Mouse (Mus musculus) forebrain, embryonic 15.5 days (tissue): ENCODE data around the gene Fbxo39. TPM values are rescaled to one million over a fixed set of nuclear protein-coding genes. Genes with fewer than 3 reads are reported as not detected.

ENCODE experiments used
- ATAC-seq: fragments of 200-750 bp; cut with Nextera tagmentation; replicated peaks from 2 replicates; pipeline ENCODE4 v1.8.0; 2017; ENCODE audit warnings: mild to moderate bottlenecking, moderate TSS enrichment, moderate library complexity
- H3K27ac ChIP-seq: fragments of 300-500 bp; sonication (generic); replicated peaks from 2 replicates; pipeline ENCODE4 v1.5.1; 2015; ENCODE audit warnings: mild to moderate bottlenecking, inconsistent platforms
- H3K27me3 ChIP-seq: fragments of 300-500 bp; sonication (generic); 2 replicates; pipeline ENCODE4 v1.6.1; 2015; ENCODE audit warnings: inconsistent platforms
- H3K36me3 ChIP-seq: fragments of 300-500 bp; sonication (generic); 2 replicates; pipeline ENCODE4 v1.6.1; 2015; ENCODE audit warnings: mild to moderate bottlenecking, inconsistent platforms
- H3K4me1 ChIP-seq: fragments of 300-500 bp; sonication (generic); 2 replicates; pipeline ENCODE4 v1.6.1; 2015; ENCODE audit warnings: inconsistent platforms
- H3K4me2 ChIP-seq: fragments of 300-500 bp; sonication (generic); replicated peaks from 2 replicates; pipeline ENCODE4 v1.6.1; 2015; ENCODE audit warnings: mild to moderate bottlenecking, inconsistent platforms
- H3K4me3 ChIP-seq: fragments of 300-500 bp; sonication (generic); 2 replicates; pipeline ENCODE4 v1.5.1; 2015; ENCODE audit warnings: mild to moderate bottlenecking, inconsistent platforms
- H3K9ac ChIP-seq: fragments of 300-500 bp; sonication (generic); replicated peaks from 2 replicates; pipeline ENCODE4 v1.6.1; 2015; ENCODE audit warnings: mild to moderate bottlenecking, inconsistent platforms
- H3K9me3 ChIP-seq: fragments of 300-500 bp; sonication (generic); 2 replicates; pipeline ENCODE4 v1.6.1; 2016; ENCODE audit warnings: inconsistent platforms
- WGBS: fragments of 180-500 bp; shearing (Covaris S2); methylation state at CpG from one replicate; pipeline ENCODE4 v1.1.7; 2015; ENCODE audit warnings: mixed read lengths; 5-methylcytosine and 5-hydroxymethylcytosine counted together
- polyA plus RNA-seq: library from polyadenylated mRNA; unstranded; fragments of >200 nt; fragmentation: Nextera tagmentation; extraction: Ambion mirVana; gene quantifications from 2 replicates; pipeline ENCODE4 v1.2.1, GENCODE M21; 2015

The Fbxo39 gene
- polyA plus RNA-seq, 1 experiment from 2014 or later = not detected

DNA sequence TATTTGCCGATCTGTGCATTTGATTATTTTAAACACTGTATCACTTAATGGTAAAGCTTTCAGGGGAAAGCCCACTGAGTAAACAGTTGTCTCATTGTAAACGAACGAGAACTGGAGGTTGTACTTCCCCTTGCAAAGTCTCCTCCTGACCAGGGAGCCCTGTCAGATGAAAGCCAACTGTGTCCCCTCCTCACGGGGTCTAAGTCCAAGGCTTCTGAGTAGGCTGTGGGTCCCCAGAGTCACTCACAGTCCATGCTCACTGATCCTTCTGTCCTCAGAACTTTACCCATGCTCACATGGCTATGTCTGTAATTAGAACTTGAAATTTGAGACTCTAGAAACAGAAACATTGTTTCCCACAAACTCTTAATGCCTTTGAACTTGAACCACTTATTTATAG lies 35.4 kb downstream of the Fbxo39 start:
- WGBS = 79% methylated on average over 4 of the region's 4 CpGs
- ATAC-seq = no peak

DNA sequence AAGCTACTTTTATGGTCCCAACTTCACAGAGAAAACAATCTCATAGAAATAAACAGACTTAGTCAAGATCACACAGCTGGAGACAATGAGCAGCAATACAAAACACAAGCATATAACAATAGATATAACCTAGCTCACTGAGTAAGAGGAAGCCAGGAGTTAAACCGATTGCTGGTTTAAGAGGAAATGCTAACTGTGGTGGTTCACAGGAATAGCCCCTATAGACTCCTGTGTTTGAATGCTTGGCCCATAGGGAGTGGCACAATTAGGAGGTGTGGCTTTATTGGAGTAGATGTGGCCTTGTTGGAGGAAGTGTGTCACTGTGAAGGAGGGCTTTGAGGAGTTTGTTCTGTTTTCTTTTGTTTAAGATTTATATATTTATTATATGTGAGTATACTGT lies 38.0 kb downstream of the Fbxo39 start:
- no peak overlapping the region for H3K4me3 ChIP-seq
- no peak overlapping the region for H3K9ac ChIP-seq
- H3K36me3 ChIP-seq = no peaks in the 10 kb centered on the region
- no peak overlapping the region for H3K4me2 ChIP-seq
- 78% methylated on average over 1 of the region's 1 CpGs for WGBS
- H3K27ac ChIP-seq = no peak overlapping the region
- H3K9me3 ChIP-seq = no peaks in the 10 kb centered on the region
- H3K4me1 ChIP-seq = peaks cover 12% of the 10 kb centered on the region
- no peak for ATAC-seq
- no peaks in the 10 kb centered on the region for H3K27me3 ChIP-seq

More for the DNA sequence above, 35.4 kb downstream of the Fbxo39 start:
- no peak overlapping the region for H3K4me3 ChIP-seq
- no peaks in the 10 kb centered on the region for H3K27me3 ChIP-seq
- H3K9me3 ChIP-seq = no peaks in the 10 kb centered on the region
- peaks cover 7% of the 10 kb centered on the region for H3K4me1 ChIP-seq
- no peak overlapping the region for H3K9ac ChIP-seq
- no peaks in the 10 kb centered on the region for H3K36me3 ChIP-seq
- no peak overlapping the region for H3K4me2 ChIP-seq
- no peak overlapping the region for H3K27ac ChIP-seq

DNA sequence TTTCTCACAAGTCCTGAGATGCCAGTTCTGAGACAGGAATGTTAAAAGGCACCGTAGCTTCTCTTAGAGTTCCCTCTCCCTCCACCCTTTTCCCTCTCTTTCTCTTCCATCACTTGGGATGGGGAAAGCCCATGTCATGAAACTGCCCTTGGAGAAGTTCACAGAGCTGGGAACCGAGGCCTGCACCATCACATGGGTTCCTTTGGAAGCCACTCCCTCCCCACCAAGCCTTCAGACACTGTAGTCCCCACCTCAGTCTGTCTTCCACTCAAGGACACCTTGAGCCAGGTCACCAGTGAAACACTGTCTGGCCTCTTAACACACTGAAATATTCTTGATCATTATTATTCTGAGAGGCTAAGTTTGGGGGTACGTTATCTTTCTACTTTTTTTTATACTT lies 38.9 kb downstream of the Fbxo39 start:
- Histone ChIP-seq H3K4me3 (no peak overlapping the region), H3K9ac (no peak overlapping the region), H3K9me3 (no peaks in the 10 kb centered on the region), H3K4me2 (no peak overlapping the region), H3K4me1 (peaks cover 12% of the 10 kb centered on the region), H3K36me3 (no peaks in the 10 kb centered on the region), H3K27me3 (no peaks in the 10 kb centered on the region), H3K27ac (no peak overlapping the region)
- ATAC-seq = no peak
- 71% methylated on average over 3 of the region's 3 CpGs for WGBS

DNA sequence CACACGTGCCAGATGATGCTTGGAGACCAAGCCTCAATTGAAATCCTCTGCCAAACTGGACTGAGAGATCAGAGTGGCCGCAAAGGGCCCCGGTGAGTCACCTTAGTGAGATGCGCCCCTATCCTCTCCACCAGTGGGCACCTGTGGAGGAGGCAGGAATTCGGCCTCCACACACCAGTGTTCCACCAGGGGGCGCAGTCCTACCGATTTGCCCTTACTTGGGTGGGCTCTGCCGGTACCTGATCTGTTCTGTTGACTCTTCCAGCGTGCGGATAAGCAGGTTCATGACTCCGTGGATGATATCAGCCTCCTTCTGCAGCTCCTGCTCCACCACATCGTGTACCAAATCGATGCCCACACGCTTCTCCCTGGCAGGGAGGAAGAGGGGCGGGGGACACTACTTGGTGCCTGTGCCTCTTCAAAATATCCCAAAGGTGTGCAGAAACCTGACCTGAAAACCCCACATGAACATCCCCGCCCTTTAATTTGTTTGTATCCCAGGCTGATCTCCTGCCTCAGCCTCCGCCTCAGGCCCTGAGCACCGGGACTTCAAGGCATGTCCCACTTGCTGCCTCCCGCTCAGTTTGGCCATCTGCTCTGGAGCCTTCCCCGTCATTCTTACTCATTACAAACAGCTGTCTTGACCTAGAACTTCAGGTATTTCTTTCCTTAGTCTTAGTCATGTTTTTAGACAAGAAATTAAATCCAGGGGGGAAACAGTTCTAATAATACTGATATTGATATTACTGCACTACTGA lies 40.9 kb downstream of the Fbxo39 start:
- H3K9ac ChIP-seq = no peak overlapping the region
- H3K4me3 ChIP-seq = no peak overlapping the region
- 24% methylated on average over 20 of the region's 20 CpGs for WGBS
- H3K36me3 ChIP-seq = no peaks in the 10 kb centered on the region
- H3K27ac ChIP-seq = no peak overlapping the region
- no peak for ATAC-seq
- peaks cover 5% of the 10 kb centered on the region; the same call in 1 of the 2 replicates for H3K4me1 ChIP-seq
- no peaks in the 10 kb centered on the region for H3K9me3 ChIP-seq
- H3K27me3 ChIP-seq = no peaks in the 10 kb centered on the region
- H3K4me2 ChIP-seq = peak overlapping the region; percentile 29

DNA sequence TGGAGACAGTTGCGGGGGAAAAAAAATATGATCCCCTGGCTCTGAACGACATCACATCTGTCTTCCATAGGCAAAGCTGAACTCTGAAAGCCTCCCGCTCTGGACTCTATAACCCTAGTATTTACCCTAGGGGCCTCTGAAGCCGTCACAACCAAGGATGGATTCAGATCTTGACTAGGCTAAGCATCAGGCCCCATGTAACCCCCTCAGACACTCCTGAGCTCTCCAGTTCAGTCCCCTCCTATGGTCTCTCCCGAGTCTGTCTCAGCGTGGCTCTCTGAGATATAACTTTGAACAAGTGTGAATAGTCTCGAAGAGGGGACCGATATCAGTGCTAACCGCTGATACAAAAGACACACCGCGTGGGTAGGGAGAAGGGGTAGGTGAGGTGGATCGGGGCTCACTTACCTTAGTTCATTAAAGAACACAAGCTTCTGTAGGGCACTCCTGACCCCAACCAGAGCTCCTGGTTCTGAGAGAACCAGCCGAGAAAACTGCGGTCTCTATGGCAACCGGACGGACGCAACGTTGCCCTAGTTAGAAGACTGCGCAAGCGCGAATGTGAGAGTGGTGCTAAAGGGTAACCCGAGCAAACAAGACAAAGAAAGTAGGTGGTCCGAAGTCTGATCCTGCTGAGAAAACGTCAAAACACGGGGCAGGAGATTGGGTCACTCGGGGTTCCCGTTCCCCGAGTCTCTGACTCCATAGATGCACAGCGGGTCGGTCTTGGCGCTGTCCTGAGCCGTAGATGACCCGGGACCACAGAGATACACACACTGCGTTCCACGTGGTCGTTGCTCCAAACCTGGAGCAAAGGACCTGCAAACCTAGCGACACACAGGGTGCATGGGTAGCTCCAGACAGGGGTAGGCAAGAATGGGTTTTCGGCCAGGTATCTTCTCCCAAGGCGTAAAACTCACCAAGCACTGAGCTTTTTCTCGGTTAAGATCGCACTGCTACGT lies 47.4 kb downstream of the Fbxo39 start:
- H3K4me1 ChIP-seq = peaks cover 7% of the 10 kb centered on the region; the same call in 1 of the 2 replicates
- no peaks in the 10 kb centered on the region for H3K27me3 ChIP-seq
- H3K4me2 ChIP-seq = peak overlapping the region; percentile 87
- H3K27ac ChIP-seq = no peak overlapping the region; the same call in 1 of the 2 replicates
- H3K9me3 ChIP-seq = no peaks in the 10 kb centered on the region
- H3K36me3 ChIP-seq = no peaks in the 10 kb centered on the region
- 6% methylated on average over 42 of the region's 42 CpGs for WGBS
- H3K4me3 ChIP-seq = peak overlapping the region; percentile 45
- H3K9ac ChIP-seq = peak overlapping the region; percentile 62
- peak; percentile 92 for ATAC-seq

DNA sequence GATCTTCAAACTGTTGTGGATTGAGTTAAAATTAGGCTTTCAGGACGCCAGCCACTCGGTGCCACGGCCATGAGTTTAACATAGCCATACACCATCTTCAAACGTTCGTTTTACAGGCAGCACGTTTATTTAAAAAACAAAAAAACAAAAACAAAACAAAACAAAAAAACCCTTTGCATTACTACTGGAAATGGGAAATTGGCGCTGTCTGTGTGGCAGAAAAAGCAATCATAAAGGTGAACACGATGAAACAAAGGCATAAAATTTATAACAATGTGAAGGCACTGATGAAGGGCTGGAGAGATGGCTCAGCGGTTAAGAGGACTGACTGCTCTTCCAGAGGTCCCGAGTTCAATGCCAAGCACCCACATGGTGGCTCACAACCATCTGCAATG lies 48.1 kb downstream of the Fbxo39 start, which contains the start of gene Tekt1:
TSS of gene Tekt1 (minus strand) at position 96 of the 395 bp plus-strand sequence.
- Histone ChIP-seq H3K4me2 (peak within 1 kb of the TSS; percentile 87), H3K9me3 (no peaks in the 10 kb centered on the region), H3K27me3 (no peaks in the 10 kb centered on the region), H3K9ac (peak within 1 kb of the TSS; percentile 62), H3K4me1 (peaks cover 7% of the 10 kb centered on the region; the same call in 1 of the 2 replicates), H3K4me3 (peak within 1 kb of the TSS; percentile 45), H3K27ac (no peak within 1 kb of the TSS; the same call in 1 of the 2 replicates), H3K36me3 (no peaks in the 10 kb centered on the region)
- 27% methylated on average over 10 of the region's 10 CpGs for WGBS
- 0 out of 2 replicates have a peak, but pooled peaks have one; percentile 9 for ATAC-seq

DNA sequence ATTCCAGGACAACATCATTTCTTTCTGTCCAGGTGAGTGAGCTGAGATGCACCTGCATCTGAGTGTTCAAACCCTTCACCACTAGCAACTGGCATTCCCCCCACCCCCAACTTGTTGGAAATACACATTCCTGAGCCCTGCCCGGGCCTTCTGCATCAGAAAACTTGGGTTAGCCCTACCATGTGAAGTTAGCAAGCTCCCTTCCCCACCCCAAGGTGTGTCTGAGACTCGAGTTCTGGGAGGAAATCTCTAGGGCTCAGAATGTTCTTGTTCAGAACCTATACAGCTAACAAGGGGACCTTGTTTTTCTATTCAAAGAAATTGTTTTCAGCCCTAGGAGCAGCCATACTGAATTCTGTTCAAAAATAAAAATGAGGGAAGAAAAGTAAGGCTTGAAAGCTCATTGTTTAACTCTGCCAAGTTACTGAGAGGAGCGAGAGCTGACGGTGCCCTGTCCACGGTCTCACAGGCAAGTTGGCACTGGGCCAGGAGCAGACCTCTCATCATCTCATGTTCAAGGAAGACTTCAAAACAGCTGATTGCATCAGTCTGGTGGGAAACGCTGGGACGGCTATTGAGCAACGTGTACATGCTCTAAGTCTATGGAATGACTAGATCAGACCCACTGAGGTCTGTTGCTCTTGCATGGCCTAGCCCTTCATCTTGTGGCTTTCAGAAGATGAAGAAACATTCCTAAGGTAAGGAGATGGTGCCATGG lies 49.4 kb downstream of the Fbxo39 start:
- ATAC-seq = no peak
- no peak overlapping the region for H3K27ac ChIP-seq
- WGBS = 66% methylated on average over 8 of the region's 8 CpGs
- no peaks in the 10 kb centered on the region for H3K36me3 ChIP-seq
- H3K9ac ChIP-seq = no peak overlapping the region
- peaks cover 14% of the 10 kb centered on the region; the same call in 1 of the 2 replicates for H3K4me1 ChIP-seq
- H3K27me3 ChIP-seq = no peaks in the 10 kb centered on the region
- no peak overlapping the region for H3K4me3 ChIP-seq
- no peaks in the 10 kb centered on the region for H3K9me3 ChIP-seq
- H3K4me2 ChIP-seq = no peak overlapping the region

DNA sequence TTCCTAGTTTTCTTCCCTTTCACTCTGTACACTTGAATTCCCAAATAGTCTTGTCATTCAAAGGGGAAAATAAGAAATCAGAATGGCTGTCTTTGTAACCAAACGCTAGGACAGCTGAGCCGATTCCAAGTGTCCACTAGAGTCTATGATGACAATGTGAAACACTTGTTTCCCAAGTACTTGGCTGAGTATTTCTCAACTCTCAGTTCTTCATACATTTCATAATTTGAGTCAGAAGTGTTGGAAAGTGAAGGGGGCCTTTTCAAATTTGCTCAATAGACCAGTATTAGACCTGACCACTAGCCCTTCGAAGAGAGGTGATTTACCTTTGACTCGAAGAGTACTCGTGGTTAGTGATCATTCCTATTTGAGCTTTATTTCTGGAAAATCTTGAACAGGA lies 50.3 kb downstream of the Fbxo39 start:
- Histone ChIP-seq H3K4me3 (no peak overlapping the region), H3K27me3 (no peaks in the 10 kb centered on the region), H3K4me2 (no peak overlapping the region), H3K9me3 (no peaks in the 10 kb centered on the region), H3K36me3 (no peaks in the 10 kb centered on the region), H3K9ac (no peak overlapping the region), H3K4me1 (peaks cover 14% of the 10 kb centered on the region; the same call in 1 of the 2 replicates), H3K27ac (no peak overlapping the region)
- no peak for ATAC-seq
- 92% methylated on average over 5 of the region's 5 CpGs for WGBS

DNA sequence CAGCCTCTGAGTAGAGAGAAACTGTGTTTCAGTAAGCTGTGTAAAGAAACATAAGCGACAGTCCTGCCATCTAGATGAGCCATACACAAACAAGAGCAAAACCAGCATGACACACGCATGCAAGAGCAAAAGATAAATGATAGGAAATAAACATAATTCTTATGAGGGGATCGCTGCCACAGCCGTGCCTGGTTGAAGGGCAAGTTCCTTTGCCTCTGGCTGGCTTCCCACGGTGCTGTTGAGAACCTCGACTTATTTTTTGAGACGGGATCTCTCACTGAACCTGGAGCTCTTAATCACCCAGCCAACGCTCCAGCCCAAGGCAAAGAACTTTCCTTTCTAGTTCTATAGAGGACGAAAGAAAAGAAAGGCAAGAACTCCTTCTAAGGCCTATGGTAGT lies 51.9 kb downstream of the Fbxo39 start:
- no peak overlapping the region for H3K9ac ChIP-seq
- no peak overlapping the region for H3K4me3 ChIP-seq
- H3K27ac ChIP-seq = no peak overlapping the region
- no peaks in the 10 kb centered on the region for H3K27me3 ChIP-seq
- no peak overlapping the region for H3K4me2 ChIP-seq
- no peak for ATAC-seq
- peaks cover 14% of the 10 kb centered on the region; the same call in 1 of the 2 replicates for H3K4me1 ChIP-seq
- H3K9me3 ChIP-seq = no peaks in the 10 kb centered on the region
- no peaks in the 10 kb centered on the region for H3K36me3 ChIP-seq
- 92% methylated on average over 9 of the region's 9 CpGs for WGBS

DNA sequence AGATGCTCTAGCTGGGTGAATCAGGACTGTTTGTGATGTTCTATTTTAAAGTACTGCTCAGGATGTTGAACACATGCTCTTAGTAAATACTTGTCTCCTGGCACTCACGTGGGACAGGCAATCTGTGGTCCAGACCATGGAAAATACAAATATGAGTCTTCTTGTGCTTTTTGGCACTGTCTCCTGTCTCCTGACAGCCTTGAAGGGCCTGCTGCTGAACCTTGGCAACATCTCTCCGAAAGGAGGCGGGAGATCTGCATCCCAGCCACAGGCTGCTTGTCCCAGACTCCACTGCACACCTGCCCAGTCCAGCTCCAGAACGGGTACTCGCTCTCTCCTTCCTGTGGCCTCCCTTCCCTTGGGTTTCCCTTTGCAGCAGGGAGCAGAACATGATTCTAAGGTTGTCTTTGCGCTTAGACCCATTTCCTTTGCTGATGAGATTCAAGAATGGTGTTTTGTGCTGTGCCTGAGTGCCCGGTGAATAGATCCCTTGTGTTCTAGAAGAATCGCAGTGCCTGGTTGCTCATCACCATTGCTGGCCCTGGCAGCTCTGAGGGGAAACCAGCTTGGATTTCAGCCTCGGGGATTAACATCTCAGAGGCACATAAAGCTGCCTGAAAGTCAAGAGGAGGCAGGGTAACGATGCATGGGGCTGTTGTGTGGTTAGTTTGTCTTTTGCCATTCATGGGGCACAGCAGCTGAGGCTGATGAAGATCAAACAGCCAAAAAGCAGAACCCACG lies 53.9 kb downstream of the Fbxo39 start:
- no peaks in the 10 kb centered on the region for H3K36me3 ChIP-seq
- H3K27me3 ChIP-seq = no peaks in the 10 kb centered on the region
- H3K4me1 ChIP-seq = peaks cover 7% of the 10 kb centered on the region; the same call in 1 of the 2 replicates
- 50% methylated on average over 11 of the region's 11 CpGs for WGBS
- no peak overlapping the region for H3K27ac ChIP-seq
- H3K4me3 ChIP-seq = no peak overlapping the region
- no peak overlapping the region for H3K4me2 ChIP-seq
- no peak for ATAC-seq
- no peak overlapping the region for H3K9ac ChIP-seq
- H3K9me3 ChIP-seq = no peaks in the 10 kb centered on the region
